Mouse (Mus musculus) layer of hippocampus, adult 2 months (tissue): Measurements from ENCODE around the gene Ppm1n. TPM values are rescaled to one million over a fixed set of nuclear protein-coding genes. Genes with fewer than 3 reads are reported as not detected.
A peak's percentile ranks its signal among the peaks of the same experiment; 100 is the strongest.

ENCODE experiments used
- DNase-seq, 2 experiments: peaks; one replicate each; pipeline ENCODE4 v3.0.0; 2022; ENCODE audit warnings: low spot score in 2 of 2
- H3K27ac ChIP-seq: fragments of 200-600 bp; 2 replicates; pipeline ENCODE4 v1.8.1; 2022
- H3K4me3 ChIP-seq: fragments of 200-600 bp; 2 replicates; pipeline ENCODE4 v1.8.1; 2022; ENCODE audit warnings: mild to moderate bottlenecking
- CTCF ChIP-seq: fragments of 200-600 bp; conservative IDR thresholded peaks from 2 replicates; pipeline ENCODE4 v1.8.1; 2022; ENCODE audit warnings: antibody characterized with exemption, mild to moderate bottlenecking, moderate library complexity
- total RNA-seq, 2 experiments: library from RNA; stranded (reverse); gene quantifications; 2 replicates each; pipeline ENCODE4 v1.2.3; 2021

Ppm1n gene
- total RNA-seq, 2 experiments from 2014 or later = not detected

DNA sequence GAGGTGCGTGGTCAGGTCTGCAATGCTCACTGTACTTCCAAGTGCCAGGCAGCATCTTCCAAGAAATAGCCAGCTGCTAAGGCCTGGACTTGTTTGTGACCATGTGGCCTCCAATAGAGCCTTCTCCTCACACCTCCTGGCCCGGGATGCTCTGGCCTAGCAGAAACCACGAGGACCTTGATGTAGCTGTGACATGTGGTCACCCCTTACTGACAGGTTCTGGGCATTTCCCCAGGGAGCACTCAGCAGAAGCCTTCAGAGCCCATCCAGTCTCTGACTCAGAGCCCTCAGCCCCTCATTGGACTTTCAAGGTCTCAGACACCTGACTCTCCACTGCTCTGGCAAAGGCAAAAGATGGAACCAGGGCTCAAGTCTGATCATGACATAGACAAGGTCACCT is 34.8 kb downstream of the Ppm1n start:
- Histone ChIP-seq H3K4me3 (no peak overlapping the region), H3K27ac (0 out of 2 replicates have a peak overlapping the region, but pooled peaks have one; percentile 43)
- DNase-seq = no peak
- TF ChIP-seq CTCF = no peak

DNA sequence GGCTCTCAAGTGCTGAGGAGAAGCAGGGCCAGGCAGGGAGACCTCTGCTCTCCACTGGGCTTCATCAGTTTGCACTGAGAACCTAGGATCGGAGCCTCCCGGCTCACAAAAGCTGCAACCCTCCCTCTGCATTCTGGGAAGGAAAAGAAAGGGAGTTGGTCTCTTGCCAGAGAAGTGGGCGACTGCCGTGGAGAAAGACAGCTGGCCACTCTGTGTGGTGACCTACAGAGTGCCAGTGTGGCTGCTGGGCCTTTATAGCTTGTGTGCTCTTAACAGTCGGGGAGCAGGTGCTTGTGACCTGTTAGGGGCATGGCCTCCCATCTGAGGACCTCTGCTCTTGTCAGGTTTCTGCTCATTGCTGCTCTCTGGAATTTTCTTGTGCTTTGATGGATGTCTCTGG is 36.0 kb downstream of the Ppm1n start:
- no peak for TF ChIP-seq CTCF
- no peak for DNase-seq
- Histone ChIP-seq H3K4me3 (no peak overlapping the region), H3K27ac (peak overlapping the region; percentile 43; the same call in 1 of the 2 replicates)

DNA sequence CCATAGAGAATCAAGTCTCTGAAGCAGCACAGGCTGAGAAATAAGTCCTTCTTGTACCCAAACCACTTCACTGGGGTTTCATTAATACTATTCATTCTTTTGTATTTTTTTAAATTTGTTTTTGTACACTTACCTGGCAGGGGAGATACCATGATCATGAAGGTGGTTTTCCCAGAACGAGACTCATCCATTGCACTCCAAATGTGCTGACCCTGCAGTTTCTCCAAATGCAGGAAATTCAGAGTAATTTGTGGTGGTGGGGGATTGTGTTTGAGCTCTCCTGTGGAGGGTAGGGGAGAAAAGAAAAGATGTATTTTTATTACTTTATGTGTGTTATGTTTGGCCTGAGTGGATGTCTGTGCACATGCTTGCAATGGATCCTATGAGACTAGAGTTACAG is 37.9 kb downstream of the Ppm1n start:
- no peak for DNase-seq
- no peak for TF ChIP-seq CTCF
- no peak overlapping the region for H3K4me3 ChIP-seq
- no peak overlapping the region for H3K27ac ChIP-seq

GRCm38 (mm10) chr7:19240905-19241463 is 38.9 kb downstream of the Ppm1n start:
- Histone ChIP-seq H3K4me3 (no peak overlapping the region), H3K27ac (peak overlapping the region; percentile 48; the same call in 1 of the 2 replicates)
- peak in 1 of 2 experiments; percentile 33 for DNase-seq
- no peak for TF ChIP-seq CTCF

GRCm38 (mm10) chr7:19239986-19240385 is 39.9 kb downstream of the Ppm1n start:
- TF ChIP-seq CTCF = no peak
- H3K4me3 ChIP-seq = no peak overlapping the region
- peak overlapping the region; percentile 46; the same call in 1 of the 2 replicates for H3K27ac ChIP-seq
- no peak for DNase-seq

GRCm38 (mm10) chr7:19239423-19239822 is 40.4 kb downstream of the Ppm1n start:
- DNase-seq = peak; percentile 91 to 95
- no peak overlapping the region for H3K4me3 ChIP-seq
- H3K27ac ChIP-seq = peak overlapping the region; percentile 46; the same call in 1 of the 2 replicates
- TF ChIP-seq CTCF = peak; percentile 100

DNA sequence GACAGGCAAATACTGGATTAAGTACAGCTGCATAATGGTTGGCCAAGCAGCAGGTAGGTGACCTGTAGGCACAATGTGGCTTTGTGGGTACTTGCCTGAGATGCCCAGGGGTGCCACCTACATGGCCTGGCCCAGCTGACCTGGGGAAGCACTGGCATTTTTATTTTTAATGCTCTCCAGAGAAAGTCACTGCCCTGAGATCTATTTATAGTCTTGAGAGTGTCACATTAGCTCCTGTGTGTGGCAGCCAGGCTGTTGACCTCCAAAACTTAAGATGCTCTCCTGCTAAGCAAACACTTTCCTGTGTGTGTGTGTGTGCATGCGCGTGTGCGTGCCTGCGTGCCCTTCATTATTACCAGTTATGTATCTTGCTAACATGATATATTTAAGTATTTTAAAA is 41.5 kb downstream of the Ppm1n start:
- DNase-seq = no peak
- Histone ChIP-seq H3K4me3 (no peak overlapping the region), H3K27ac (no peak overlapping the region)
- TF ChIP-seq CTCF = no peak

GRCm38 (mm10) chr7:19236411-19236810 is 43.5 kb downstream of the Ppm1n start:
- no peak overlapping the region for H3K27ac ChIP-seq
- TF ChIP-seq CTCF = no peak
- no peak overlapping the region for H3K4me3 ChIP-seq
- DNase-seq = no peak

GRCm38 (mm10) chr7:19235092-19235671 is 44.7 kb downstream of the Ppm1n start:
- no peak overlapping the region for H3K27ac ChIP-seq
- no peak for DNase-seq
- no peak for TF ChIP-seq CTCF
- no peak overlapping the region for H3K4me3 ChIP-seq

DNA sequence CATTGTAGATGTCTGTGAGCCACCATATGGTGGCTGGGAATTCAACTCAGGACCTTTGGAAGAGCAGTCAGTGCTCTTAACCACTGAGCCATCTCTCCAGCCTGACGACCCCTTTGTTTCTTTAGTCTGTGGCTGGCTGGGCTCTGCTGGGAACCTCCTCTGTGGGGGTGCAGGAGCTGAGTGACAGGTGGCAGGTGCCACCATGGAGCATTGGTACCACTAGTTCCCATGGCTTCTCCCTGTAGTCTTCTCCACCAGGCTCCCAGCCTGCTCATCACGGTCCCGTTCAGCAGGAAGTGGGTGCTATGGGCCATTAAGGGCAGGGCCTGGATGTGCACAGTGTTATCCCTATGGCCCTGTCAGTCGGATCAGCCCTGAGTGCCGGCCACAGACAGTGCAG is 45.2 kb downstream of the Ppm1n start:
- no peak for DNase-seq
- TF ChIP-seq CTCF = no peak
- no peak overlapping the region for H3K4me3 ChIP-seq
- no peak overlapping the region for H3K27ac ChIP-seq

- no peak for TF ChIP-seq CTCF
- no peak overlapping the region for H3K27ac ChIP-seq
- DNase-seq = no peak
- H3K4me3 ChIP-seq = no peak overlapping the region
Observed at GRCm38 (mm10) chr7:19231849-19232248, 48.0 kb downstream of the Ppm1n start.

DNA sequence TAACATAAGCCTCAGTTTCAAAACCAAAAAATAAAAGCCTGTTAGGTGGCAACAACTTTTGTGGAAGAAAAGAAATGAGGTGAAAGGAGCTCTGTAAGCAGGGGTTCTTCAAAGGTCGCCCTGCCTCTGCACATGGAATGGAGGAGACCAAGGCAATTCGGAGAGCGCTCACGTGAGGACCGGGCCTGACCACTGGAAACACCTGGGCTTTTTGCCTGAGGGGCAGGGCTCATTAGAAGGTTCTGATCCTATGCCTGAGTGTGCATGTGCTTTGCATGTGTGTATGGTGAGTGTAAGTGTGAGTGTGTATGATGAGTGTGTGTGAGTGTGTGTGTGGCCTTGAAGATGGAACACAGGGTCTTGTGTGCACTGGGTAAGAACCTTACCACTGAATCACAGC is 49.0 kb downstream of the Ppm1n start:
- no peak for TF ChIP-seq CTCF
- no peak for DNase-seq
- Histone ChIP-seq H3K4me3 (no peak overlapping the region), H3K27ac (no peak overlapping the region)

DNA sequence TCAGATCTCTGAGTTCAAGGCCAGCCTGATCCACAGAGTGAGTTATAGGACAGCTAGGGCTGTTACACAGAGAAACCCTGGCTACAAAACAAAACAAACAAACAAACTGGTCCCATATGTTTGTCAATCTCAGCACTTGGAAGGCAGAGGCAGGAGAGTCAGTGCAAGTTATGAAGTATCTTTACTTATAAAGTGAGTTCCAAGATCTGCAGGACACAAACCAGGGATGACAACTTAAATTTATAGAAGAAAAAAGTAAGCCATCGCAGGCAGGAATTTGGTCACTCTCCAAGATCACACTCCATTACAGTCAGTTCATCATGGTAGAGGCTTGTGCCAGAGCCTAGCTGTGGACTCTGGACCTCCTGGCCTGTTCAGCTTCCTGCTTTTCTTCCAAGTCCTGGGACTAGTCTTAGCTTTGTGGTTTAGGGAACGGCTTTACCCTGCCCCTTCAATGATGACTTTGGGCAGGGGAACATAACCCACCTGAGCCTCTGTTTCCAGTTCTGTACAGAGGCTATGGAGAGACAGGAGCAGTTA is 49.8 kb downstream of the Ppm1n start:
- no peak for TF ChIP-seq CTCF
- no peak for DNase-seq
- Histone ChIP-seq H3K27ac (no peak overlapping the region), H3K4me3 (no peak overlapping the region)

GRCm38 (mm10) chr7:19229404-19229803 is 50.5 kb downstream of the Ppm1n start:
- TF ChIP-seq CTCF = no peak
- Histone ChIP-seq H3K27ac (peak overlapping the region; percentile 100), H3K4me3 (peak overlapping the region; percentile 72)
- DNase-seq = no peak
